Mouse (Mus musculus) lung, postnatal 0 days (tissue): ENCODE data around the gene Ranbp3l.

ENCODE experiments used
- CTCF ChIP-seq: IDR thresholded peaks from 2 replicates; pipeline ENCODE4 v1.5.1; 2016; ENCODE audit warnings: antibody characterized with exemption, mild to moderate bottlenecking
- EP300 ChIP-seq: IDR thresholded peaks from 2 replicates; pipeline ENCODE4 v1.6.1; 2016; ENCODE audit warnings: antibody characterized with exemption, mild to moderate bottlenecking, control low read depth

DNA sequence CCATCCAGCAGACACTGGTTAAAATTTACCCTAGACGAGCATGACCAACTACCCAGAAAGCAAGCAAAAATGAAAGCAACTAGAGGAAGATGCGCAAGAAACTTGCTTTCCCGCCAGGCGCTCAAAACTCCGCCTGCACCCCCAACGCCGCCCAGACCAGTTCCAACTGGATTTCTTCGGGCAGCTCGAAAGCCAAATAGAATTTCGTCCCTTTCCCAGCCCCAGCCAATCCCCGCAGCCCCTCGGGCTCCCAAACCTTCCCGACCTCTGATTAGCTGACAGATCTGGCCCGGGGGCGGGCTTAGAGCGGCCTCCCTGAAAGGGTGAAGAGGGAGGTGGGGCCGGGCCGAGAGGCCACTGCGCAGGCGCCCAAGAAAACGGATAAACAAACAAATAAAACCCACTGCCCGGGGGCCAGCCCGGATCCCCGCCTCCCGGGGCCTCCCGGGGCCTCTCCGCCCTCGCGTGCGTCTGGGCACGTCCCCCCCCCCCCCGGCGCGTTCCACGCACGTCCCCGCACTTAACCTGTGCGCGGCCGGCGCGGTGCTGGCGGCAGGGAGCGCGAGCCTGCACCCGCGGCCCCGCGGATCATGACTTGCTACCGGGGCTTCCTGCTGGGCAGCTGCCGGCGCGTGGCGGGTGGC is 103.3 kb downstream of the Ranbp3l start, which contains the start of gene Nadk2:
- TF ChIP-seq CTCF (no peak), EP300 (peak; percentile 59)
